Mouse (Mus musculus): ENCODE data around the gene Tcf3.

DNA sequence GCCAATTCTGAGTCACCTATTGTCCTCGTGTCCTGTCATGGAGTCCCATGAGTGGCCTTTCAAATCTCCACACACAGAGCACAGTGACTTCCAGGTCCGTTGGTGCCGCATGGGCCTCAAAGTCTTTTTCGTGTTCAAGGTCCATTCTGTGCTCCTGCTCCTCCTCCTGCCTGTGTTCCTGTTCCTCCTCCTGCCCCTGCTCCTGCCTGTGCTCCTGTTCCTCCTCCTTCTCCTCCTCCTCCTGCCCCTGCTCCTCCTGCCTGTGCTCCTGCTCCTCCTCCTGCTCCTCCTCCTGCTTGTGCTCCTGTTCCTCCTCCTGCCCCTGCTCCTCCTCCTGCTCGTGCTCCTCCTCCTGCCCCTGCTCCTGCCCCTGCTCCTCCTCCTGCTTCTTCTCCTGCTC, 65.5 kb downstream of the Tcf3 start:
- TF ChIP-seq POLR2A (IDR thresholded peaks at IDR 0.05; ENCODE audit: extremely low read depth, insufficient read depth, low read length) (peak; percentile 44; the same call in 1 of the 2 replicates), CTCF (IDR thresholded peaks at IDR 0.05; ENCODE audit: low read depth, low read length) (no peak)

Data from liver, adult 2 months (tissue).